Comparison of ENCODE assay signal across 9 mouse cellular contexts in genomic region chr13:6837446-6837845, GRCm38 (mm10).
"Had no signal": no experiment of that assay in that cellular context is flagged by ENCODE, and none has a peak within 500 bp of the region (broad histone marks: within the 10 kb centered on the region; RNA-seq: fewer than 3 reads in every experiment).

No protein-coding gene starts in this region.

- H3K27me3 ChIP-seq: intestine, embryonic 15.5 days; liver, embryonic 15.5 days; midbrain, embryonic 12.5 days; stomach, embryonic 15.5 days had no signal

- H3K9me3 ChIP-seq: intestine, embryonic 15.5 days; limb, embryonic 10.5 days; liver, embryonic 15.5 days; midbrain, embryonic 12.5 days; stomach, embryonic 15.5 days had no signal

- H3K4me2 ChIP-seq: intestine, embryonic 15.5 days; liver, embryonic 15.5 days; lung, embryonic 14.5 days; midbrain, embryonic 12.5 days; stomach, embryonic 15.5 days had no signal

- H3K9ac ChIP-seq: intestine, embryonic 15.5 days; liver, embryonic 15.5 days; lung, embryonic 14.5 days; midbrain, embryonic 12.5 days; stomach, embryonic 15.5 days had no signal

- DNase-seq: thymus, adult 2 months had no signal

- H3K4me1 ChIP-seq: intestine, embryonic 15.5 days; limb, embryonic 10.5 days; liver, embryonic 15.5 days; midbrain, embryonic 12.5 days; stomach, embryonic 15.5 days had no signal

- H3K27ac ChIP-seq: intestine, embryonic 15.5 days; left cerebral cortex, adult 2 months; limb, embryonic 10.5 days; liver, embryonic 15.5 days; macrophage; midbrain, embryonic 12.5 days; stomach, embryonic 15.5 days had no signal

- H3K4me3 ChIP-seq: intestine, embryonic 15.5 days; left cerebral cortex, adult 2 months; limb, embryonic 10.5 days; liver, embryonic 15.5 days; midbrain, embryonic 12.5 days; stomach, embryonic 15.5 days had no signal

- H3K36me3 ChIP-seq: intestine, embryonic 15.5 days; limb, embryonic 10.5 days; liver, embryonic 15.5 days; midbrain, embryonic 12.5 days; stomach, embryonic 15.5 days had no signal
